Mouse (Mus musculus) frontal cortex, adult 2 months (tissue): ENCODE data around the gene Wrap73. TPM values are rescaled to one million over a fixed set of nuclear protein-coding genes. Genes with fewer than 3 reads are reported as not detected.
A peak's percentile ranks its signal among the peaks of the same experiment; 100 is the strongest.

ENCODE experiments used
- DNase-seq, 2 experiments: peaks; one replicate each; pipeline ENCODE4 v3.0.0; 2022; ENCODE audit warnings: low spot score in 1 of 2; ENCODE audit errors: extremely low spot score in 1 of 2
- polyA plus RNA-seq: library from polyadenylated mRNA; depleted of rRNA; stranded (reverse); fragments of >200 nt; gene quantifications from 2 replicates; pipeline ENCODE4 v1.2.3, GENCODE M21; 2012

The Wrap73 gene
- polyA plus RNA-seq, 1 experiment, result 31.7 TPM

DNA sequence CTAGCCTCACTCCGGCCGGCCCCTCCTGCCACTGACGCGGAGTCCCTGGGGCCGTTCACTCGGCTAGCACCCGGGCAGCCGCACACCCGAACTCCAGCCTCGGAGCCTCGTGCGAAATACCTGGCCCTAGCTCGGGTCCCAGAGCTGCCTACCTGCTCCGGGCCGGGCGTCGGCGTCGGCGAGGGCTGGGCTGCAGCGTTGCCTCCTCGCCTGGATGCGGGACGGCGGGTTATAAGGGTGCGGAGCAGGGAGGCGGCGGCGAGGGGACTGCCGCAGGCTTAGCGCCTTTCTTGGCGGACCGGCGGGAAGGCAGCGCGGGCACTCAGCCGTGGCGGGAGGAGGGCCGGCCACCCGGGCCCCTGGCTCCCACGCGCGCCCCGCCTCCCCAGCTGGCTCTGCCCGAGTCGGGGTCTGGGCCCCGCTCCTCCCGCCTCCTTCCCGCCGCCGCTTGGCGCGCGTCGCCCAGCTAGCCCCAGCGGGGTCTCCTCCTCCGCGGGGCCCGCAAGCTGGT lies 2.4 kb upstream of the Wrap73 start:
- no peak for DNase-seq

DNA sequence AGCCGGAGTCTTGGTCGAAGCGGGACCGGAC lies 2.2 kb upstream of the Wrap73 start, which contains the start of gene Trp73:
Gene Trp73 (minus strand): TSS at position 27 of the 31 bp plus-strand sequence.
- DNase-seq, result no peak

- no peak for DNase-seq
Observed at GRCm38 (mm10) chr4:154140213-154141008, 1.8 kb upstream of the Wrap73 start.

GRCm38 (mm10) chr4:154141009-154141867 lies 934 bp upstream of the Wrap73 start:
- DNase-seq, result no peak

GRCm38 (mm10) chr4:154144712-154145111 lies 2.5 kb downstream of the Wrap73 start:
- DNase-seq, result no peak

- no peak for DNase-seq
Observed at GRCm38 (mm10) chr4:154146342-154146741, 4.2 kb downstream of the Wrap73 start.

- no peak for DNase-seq
Observed at GRCm38 (mm10) chr4:154154104-154154503, 11.9 kb downstream of the Wrap73 start.

DNA sequence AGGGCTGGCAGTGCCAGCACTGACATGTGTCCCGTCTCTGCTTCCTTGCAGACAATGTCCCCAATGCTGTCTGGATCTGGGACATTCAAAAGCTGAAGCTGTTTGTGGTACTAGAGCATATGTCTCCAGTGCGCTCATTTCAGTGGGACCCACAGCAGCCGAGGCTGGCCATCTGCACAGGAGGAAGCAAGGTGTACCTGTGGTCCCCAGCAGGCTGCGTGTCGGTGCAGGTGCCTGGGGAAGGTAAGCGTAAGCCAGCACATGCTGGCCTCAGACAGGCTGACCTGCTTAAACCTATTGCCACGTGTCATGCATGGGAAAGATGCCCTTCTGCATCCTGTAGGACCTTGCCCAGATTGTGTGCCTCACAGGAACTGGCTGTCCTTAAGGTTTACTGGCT lies 13.9 kb downstream of the Wrap73 start:
- DNase-seq, result no peak

GRCm38 (mm10) chr4:154157970-154158662 lies 15.9 kb downstream of the Wrap73 start:
- peak in 1 of 2 experiments; percentile 51 for DNase-seq

DNA sequence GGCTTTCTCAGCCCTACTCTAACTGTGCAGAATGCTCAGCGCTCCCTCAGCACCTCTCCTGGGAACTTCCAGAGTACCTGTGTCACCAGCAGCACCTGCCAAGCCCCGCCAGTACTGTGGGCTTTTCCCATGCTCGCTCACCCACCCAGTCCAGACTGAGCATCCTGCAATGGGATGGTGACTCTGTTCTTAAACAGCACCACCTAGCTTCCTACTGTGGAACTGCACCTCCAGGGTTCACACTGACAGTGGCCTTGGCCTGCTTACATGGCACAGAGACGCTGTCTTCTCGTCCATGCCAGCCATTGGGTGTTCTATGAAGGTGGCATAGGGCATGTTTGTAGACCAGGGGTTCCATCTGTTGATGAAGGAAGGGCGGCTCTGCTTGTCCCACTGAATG lies 16.8 kb downstream of the Wrap73 start:
- DNase-seq, result peak; percentile 71 to 91

DNA sequence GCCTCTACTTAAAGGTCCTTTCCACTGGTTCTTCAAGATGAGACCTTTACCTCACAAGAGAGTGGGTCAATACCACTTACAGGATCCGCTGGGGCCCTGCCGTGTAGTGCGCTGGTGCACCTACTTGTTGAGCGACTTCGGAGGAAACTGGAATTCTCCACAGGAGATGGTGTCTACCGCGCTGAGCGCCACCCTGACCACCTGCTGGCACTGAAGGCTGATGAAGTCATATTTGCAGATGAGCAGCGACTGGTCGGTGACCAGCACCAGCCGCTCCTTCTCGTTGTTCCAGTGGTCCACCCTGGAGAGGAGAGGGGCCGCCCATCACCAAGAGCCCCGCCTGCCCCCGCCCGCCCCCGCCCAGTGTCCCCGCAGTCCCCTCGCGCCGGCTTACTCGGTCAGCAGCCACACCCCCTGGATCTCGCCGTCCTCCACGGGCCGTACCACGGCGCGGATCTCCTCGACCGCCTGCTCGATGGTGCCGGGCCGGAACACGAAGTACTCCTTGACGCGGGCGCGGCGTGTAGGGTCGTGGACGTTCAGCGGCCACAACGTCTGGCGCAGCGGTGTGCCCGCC lies 17.9 kb downstream of the Wrap73 start:
- no peak for DNase-seq

- peak; percentile 95 to 97 for DNase-seq
Observed at GRCm38 (mm10) chr4:154160538-154161390, 18.6 kb downstream of the Wrap73 start, which contains the start of gene Tprgl. Tprgl (minus strand) TSS chr4:154160666.

- peak in 1 of 2 experiments; percentile 84 for DNase-seq
Observed at GRCm38 (mm10) chr4:154163296-154163695, 21.1 kb downstream of the Wrap73 start.

DNA sequence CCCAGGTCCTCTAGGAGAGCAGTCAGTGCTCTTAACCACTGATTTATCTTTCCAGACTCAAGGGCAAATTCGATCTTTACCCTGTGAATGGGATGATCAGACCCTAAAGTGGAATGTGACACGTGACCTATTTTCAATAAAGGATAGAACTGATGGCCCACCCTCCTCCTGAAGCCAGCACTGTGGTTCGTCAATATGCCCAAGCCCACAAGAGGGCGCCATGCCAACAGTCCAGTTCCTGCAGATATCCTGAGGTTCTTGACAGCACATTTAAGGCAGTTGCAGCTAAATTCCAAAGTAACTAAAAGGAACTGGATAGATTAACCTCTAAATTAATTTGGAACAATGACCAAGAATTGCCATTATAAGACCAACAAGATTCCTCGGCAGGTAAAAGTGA lies 24.9 kb downstream of the Wrap73 start:
- DNase-seq, result peak in 1 of 2 experiments; percentile 67

DNA sequence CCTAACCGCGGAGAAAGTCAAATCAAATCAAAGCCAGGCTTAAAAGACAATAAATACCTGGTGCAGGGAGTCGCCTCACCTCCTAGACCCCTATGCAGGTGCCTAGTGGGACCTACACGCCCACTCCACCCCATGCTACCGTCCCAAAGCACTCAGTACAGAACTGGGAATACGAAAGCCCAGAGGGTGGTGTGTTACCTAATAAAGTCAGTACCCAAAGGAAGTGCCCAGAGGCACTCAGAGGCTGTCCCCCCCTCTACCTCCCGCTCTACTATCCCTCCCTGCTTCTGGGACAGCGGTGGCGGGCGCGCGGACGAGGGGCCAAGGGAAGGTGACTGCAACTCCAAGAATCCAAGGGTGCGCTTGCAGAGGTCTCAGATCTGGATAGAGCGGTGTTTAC lies 27.8 kb downstream of the Wrap73 start:
- DNase-seq, result no peak

DNA sequence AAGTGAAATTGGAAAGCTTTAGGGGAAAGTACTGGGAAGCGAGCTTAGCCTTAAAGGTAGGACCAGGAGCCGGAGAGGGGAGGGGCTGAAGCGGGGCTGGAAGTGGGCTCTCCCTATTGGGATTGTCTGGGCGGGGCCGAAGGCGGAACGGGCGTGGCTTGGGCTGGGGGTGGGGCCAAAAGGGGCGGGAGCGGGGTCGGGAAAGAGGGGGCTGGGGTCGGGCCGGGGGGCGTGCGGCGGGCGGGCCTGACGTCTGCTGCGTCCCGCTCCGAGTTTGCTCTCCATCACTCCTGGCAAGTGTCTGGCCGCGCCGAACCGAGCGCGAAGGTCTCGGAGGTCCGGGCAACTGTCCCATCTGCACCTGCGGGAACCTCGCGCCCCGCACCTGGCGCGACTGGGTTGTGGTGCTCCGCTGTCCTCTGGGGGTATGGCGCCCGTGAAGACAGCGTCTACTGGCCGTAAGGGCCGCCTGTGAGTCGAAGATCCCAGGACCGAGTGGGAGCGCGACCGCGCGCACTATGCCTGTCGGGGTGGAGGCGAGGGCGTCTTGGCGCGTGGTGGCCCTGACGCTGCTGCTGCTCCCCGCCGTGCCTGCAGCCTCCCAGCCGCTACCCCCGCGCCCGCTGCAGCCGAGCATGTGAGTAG lies 28.5 kb downstream of the Wrap73 start, which contains the start of gene Megf6:
Gene Megf6 (plus strand): TSS at position 225 of the 645 bp plus-strand sequence.
- peak in 1 of 2 experiments; percentile 38 for DNase-seq

DNA sequence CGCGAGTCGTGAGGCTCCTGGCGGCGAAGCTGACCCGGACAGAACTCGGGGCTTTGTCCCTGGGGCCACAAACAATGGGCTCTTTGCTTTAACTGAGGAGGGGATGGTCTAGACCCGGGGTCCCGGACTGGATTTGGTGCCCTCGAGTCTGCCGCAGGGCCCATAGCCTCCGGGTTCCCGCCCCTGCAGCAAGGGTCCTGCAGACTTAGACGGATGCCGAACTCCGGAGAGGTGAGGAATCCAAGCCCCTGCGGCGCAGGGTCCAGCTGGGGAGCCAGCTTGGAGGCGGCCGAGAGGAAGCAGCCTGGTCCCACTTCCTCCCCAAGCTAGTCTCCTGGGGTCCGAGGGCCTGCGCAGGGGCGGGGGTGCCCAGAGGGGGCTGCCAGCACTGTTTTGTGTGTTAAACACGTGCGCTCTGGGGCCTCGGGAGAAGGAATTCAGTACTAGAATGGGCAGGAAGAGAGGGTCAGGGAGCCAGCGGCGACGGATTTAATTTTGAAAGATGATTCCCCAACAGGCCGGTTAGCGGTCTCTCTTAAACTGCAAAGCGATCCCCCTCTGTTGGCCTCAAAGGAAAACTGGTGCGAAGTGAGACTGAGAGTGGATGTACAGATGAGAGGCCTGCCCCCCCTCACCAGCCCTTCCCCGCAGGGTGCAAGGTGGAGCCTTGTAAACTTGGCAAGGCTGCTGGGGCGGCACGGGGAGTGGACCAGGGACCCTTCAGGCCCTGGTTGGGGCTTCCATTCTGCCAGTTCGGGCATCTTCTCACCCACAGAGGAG lies 29.2 kb downstream of the Wrap73 start:
- DNase-seq, result no peak

GRCm38 (mm10) chr4:154171931-154172604 lies 29.9 kb downstream of the Wrap73 start:
- DNase-seq, result no peak
